Mouse (Mus musculus) cerebellum, adult 2 months (tissue): ENCODE measurements around the gene Kif27. TPM values are rescaled to one million over a fixed set of nuclear protein-coding genes. Genes with fewer than 3 reads are reported as not detected.

Source experiments
- DNase-seq, 2 experiments: peaks; one replicate each; pipeline ENCODE4 v3.0.0; 2021
- H3K27ac ChIP-seq: fragments of 200-500 bp; 2 replicates; pipeline ENCODE4 v1.5.1; 2012; ENCODE audit warnings: low read length, control low read depth, inconsistent platforms; ENCODE audit not compliant: insufficient read depth
- H3K27me3 ChIP-seq: fragments of 200-500 bp; 2 replicates; pipeline ENCODE4 v1.6.1; 2012; ENCODE audit warnings: inconsistent platforms, mild to moderate bottlenecking, low read length, moderate library complexity; ENCODE audit not compliant: control insufficient read depth, insufficient read depth
- H3K4me1 ChIP-seq: fragments of 200-500 bp; 2 replicates; pipeline ENCODE4 v1.6.1; 2011; ENCODE audit warnings: low read length; ENCODE audit not compliant: control insufficient read depth, insufficient read depth
- H3K4me3 ChIP-seq: fragments of 200-500 bp; replicated peaks from 2 replicates; pipeline ENCODE3; 2011; ENCODE audit warnings: mild to moderate bottlenecking, low read depth, low read length, control low read depth; ENCODE audit not compliant: insufficient read depth
- CTCF ChIP-seq: fragments of 200-500 bp; IDR thresholded peaks from 2 replicates; pipeline ENCODE4 v1.5.1; 2011; ENCODE audit warnings: low read depth, mild to moderate bottlenecking, control low read depth, low read length, moderate library complexity, borderline replicate concordance; ENCODE audit not compliant: insufficient read depth
- POLR2A ChIP-seq: fragments of 200-500 bp; IDR thresholded peaks from 2 replicates; pipeline ENCODE4 v1.6.1; 2011; ENCODE audit warnings: low read length, control low read depth, borderline replicate concordance; ENCODE audit not compliant: insufficient read depth
- WGBS: fragments of 180-500 bp; shearing (Covaris S2); methylation state at CpG from one replicate; pipeline ENCODE4 v1.1.7; 2018; 5-methylcytosine and 5-hydroxymethylcytosine counted together
- polyA plus RNA-seq: library from polyadenylated mRNA; depleted of rRNA; stranded (reverse); fragments of >200 nt; gene quantifications from 2 replicates; pipeline ENCODE4 v1.2.3, GENCODE M21; 2012

The Kif27 gene
- polyA plus RNA-seq, 1 experiment = 0.47 TPM

DNA sequence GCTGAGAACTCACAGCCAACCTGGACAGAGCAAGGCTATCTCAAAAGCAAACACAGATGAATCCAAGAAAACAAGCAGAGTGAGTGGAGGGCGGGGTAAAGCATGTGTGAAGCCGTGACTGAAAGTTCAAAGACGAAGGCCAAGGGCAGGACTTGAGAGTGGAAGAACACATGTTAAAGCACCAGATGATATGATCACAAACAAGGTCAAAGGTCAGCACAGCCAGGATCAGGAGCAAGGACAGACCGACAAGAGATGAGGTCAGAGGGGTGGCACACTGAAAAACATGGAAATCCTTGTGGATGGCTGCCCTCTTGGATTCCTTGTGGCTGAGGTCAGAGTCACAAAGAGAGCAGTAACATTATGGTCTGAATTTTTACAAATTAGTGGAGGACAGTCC, 8.3 kb downstream of the Kif27 start:
- TF ChIP-seq CTCF = no peak
- no peak for TF ChIP-seq POLR2A

DNA sequence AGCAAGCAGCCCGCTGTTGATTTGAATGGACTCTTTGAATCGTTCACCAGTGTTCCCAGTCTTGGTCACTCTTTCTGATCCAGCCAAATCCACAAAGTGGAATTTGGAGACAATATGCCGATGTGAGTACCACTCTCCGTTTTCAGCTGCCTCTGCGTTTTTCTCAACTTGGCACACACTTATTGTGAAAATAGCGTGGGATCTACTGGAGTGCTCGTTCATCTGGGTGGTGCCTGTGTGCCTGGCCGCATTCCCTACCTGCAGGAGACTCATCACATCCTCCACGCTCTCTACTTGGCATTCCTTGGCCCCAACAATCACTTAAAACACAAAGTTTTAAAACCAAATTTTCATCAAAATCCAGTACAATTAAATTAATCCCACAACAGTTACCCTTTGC, 14.4 kb downstream of the Kif27 start:
- no peak for TF ChIP-seq POLR2A
- no peak for TF ChIP-seq CTCF
- 34% methylated on average over 9 of the region's 9 CpGs for WGBS
- Histone ChIP-seq H3K27me3 (no peaks in the 10 kb centered on the region), H3K4me1 (no peaks in the 10 kb centered on the region), H3K4me3 (no peak overlapping the region), H3K27ac (no peak overlapping the region)
- no peak for DNase-seq

More for the DNA sequence above, 8.3 kb downstream of the Kif27 start:
- 76% methylated on average over 4 of the region's 4 CpGs for WGBS
- Histone ChIP-seq H3K4me3 (no peak overlapping the region), H3K27me3 (no peaks in the 10 kb centered on the region), H3K27ac (no peak overlapping the region), H3K4me1 (no peaks in the 10 kb centered on the region)
- DNase-seq = no peak

DNA sequence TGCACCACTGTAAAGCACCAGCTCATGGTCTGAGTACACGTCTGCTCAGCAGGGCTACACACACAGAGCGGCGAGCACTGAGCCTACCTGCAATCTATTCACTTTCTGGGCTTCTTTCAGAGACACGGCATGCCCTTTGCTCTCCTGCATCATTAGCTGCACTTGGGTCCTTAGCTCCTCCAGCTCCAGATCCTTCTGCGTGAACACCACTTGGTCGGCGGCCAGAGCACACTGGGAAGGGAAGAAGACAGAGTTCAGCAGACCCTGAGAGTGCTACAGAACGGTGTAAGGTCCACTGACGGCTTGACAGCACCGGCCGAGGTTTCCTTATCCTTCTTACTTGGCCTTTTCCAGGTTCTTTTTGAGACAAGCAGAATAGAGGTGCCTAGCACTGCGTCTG, 21.5 kb downstream of the Kif27 start:
- no peaks in the 10 kb centered on the region for H3K27me3 ChIP-seq
- no peak for DNase-seq
- WGBS = 74% methylated on average over 12 of the region's 12 CpGs
- TF ChIP-seq CTCF (no peak), POLR2A (no peak)
- H3K4me1 ChIP-seq = no peaks in the 10 kb centered on the region
- no peak overlapping the region for H3K4me3 ChIP-seq
- no peak overlapping the region for H3K27ac ChIP-seq

DNA sequence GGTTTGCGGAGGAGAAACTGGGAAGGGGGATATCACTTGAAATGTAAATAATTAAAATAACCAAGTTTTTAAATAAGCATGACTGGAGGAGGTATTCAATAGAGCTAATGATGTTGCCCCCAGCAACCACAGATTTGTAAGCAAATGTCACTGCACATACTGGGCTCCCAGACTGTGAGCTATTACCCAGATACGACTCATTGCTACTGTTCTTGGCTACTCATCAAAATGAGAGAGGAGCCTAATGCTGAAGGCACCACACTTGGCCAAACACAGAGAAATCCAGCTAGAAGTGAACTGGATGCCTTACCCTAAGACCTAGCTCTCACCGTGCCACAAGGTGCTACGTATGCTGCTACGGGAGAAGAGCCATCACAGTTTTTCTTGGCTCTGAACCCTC, 24.8 kb downstream of the Kif27 start:
- WGBS = 79% methylated on average over 5 of the region's 5 CpGs
- no peak for DNase-seq

DNA sequence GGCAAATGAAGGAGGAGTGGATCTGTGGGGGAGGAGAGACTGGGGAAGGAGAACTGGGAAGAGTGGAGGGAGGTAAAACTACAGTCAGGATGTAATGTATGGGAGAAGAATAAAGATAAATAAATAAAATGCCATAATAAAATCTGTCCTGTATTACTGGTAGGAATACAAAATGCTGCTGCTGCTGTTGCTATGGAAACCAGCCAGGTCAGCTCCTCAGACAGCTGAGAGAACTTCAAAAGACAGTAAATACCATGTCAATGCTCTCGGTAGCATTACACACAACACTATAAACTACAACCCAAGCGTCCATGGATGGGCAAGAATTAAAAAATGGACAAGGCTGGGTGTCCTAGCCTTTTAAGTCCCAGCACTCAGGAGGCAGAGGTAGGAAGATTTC, 41.2 kb downstream of the Kif27 start:
- 72% methylated on average over 2 of the region's 2 CpGs for WGBS
- Histone ChIP-seq H3K4me1 (no peaks in the 10 kb centered on the region), H3K27me3 (no peaks in the 10 kb centered on the region; the same call in 1 of the 2 replicates), H3K4me3 (no peak overlapping the region), H3K27ac (no peak overlapping the region)
- DNase-seq = no peak
- TF ChIP-seq POLR2A (no peak), CTCF (no peak)

More for the DNA sequence above, 24.8 kb downstream of the Kif27 start:
- Histone ChIP-seq H3K27me3 (no peaks in the 10 kb centered on the region), H3K4me3 (no peak overlapping the region), H3K4me1 (no peaks in the 10 kb centered on the region), H3K27ac (no peak overlapping the region)
- no peak for TF ChIP-seq POLR2A
- no peak for TF ChIP-seq CTCF

DNA sequence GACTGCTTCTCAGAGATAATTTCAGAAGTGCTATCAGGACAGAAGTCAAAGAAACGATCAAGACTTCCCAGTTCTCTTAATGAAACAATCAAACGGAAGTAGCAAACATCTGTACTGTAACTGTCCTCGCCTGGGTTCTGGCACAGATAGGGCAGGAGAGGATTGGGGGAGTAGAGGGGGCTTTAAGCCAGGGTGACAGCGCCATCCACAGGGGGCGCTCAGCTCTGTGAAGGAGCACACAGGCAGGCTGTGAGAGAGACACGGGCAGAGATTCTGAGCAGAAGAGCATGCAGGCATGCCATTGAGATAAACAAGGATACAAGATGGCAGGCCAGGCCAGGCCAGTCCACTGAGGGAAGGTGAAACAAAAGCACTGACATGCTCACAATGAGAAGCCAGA, 43.9 kb downstream of the Kif27 start:
- TF ChIP-seq CTCF (no peak), POLR2A (no peak)
- 62% methylated on average over 6 of the region's 6 CpGs for WGBS
- DNase-seq = no peak
- Histone ChIP-seq H3K27ac (no peak overlapping the region), H3K4me1 (no peaks in the 10 kb centered on the region), H3K4me3 (no peak overlapping the region), H3K27me3 (no peaks in the 10 kb centered on the region; the same call in 1 of the 2 replicates)

DNA sequence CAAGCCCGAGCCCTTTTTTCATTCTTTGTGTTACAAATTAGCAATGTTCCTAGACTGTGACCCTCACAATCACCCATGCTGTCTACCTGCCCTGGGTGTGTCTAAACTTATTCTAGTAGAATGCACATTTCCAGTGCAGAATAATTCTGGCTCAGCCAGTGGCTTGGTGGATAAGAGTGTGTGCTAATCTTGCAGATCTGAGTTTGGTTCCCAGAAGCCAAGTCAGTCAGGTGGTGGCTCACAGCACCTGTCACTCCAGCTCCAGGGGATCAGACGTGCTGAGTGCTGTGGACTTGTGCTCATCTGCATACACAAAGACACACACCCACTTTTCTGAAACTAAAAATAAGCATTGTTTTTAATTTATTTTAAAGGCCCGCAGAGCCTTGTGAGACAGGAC, 45.2 kb downstream of the Kif27 start:
- TF ChIP-seq POLR2A (no peak), CTCF (no peak)
- Histone ChIP-seq H3K4me3 (no peak overlapping the region), H3K4me1 (no peaks in the 10 kb centered on the region), H3K27me3 (no peaks in the 10 kb centered on the region; the same call in 1 of the 2 replicates), H3K27ac (no peak overlapping the region)
- 76% methylated on average over 3 of the region's 3 CpGs for WGBS
- DNase-seq = no peak

DNA sequence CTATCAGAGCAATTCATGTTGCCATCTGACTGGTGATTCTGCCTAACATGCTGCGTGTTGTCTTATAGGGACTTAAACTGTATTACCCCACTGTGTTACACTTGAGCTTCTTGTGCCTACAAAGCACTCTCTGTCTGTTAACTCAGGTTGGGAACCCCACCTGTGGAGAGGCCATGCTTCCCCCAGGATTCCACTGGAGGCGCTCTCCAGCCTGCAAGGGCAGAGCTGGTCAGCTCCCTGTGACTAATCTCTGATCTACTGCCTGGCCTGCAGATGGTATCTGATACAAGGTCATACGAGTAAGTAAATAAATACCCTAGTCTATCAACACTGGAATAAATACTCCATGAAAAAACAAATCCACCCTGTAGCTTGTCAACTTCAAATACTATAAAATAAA, 47.6 kb downstream of the Kif27 start:
- H3K27me3 ChIP-seq = no peaks in the 10 kb centered on the region
- TF ChIP-seq POLR2A (no peak), CTCF (0 out of 2 replicates have a peak, but pooled peaks have one; percentile 18)
- H3K27ac ChIP-seq = no peak overlapping the region
- 67% methylated on average over 3 of the region's 3 CpGs for WGBS
- H3K4me3 ChIP-seq = no peak overlapping the region
- no peak for DNase-seq
- no peaks in the 10 kb centered on the region for H3K4me1 ChIP-seq
